Comparison of ENCODE assay signal across 22 mouse cellular contexts in the genomic region with DNA sequence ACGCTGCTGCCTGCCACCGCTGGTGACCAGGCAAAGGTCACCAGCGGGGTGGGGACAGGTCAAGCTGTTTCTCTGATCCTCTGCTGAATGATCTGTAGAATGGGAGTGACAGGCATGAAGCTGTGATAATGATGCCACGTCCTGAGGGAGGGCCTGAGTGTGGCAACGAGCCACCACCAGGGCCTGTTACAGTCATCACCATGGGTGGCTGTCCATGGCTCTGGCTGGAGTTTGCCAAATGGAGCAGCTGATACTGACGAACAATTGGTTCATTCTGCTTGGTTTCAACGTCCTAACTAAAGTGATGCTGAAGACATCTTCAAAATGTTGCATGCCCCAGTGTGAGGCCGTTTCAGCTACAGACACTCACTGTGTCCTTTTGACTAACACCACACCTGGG. TPM values are rescaled to one million over a fixed set of nuclear protein-coding genes. Genes with fewer than 3 reads are reported as not detected.
DNase-seq lines count a peak whose midpoint lies in the region; TF ChIP-seq lines count a peak whose summit lies in the region.
"Had no signal": no experiment of that assay in that cellular context is flagged by ENCODE, and none has a peak within 500 bp of the region (broad histone marks: within the 10 kb centered on the region; RNA-seq: fewer than 3 reads in every experiment).

No protein-coding gene starts in this region.

- peak; percentile 27 for TF ChIP-seq CTCF in layer of hippocampus, adult 2 months (conservative IDR thresholded peaks at IDR 0.05)
- no peak; the same call in 1 of the 2 replicates for TF ChIP-seq CTCF in left cerebral cortex, adult 2 months (IDR thresholded peaks at IDR 0.05)
- no peak for TF ChIP-seq CTCF in cortical plate, adult 2 months (IDR thresholded peaks at IDR 0.05; ENCODE audit: extremely low read depth, insufficient read depth, low read length)

- TF ChIP-seq POLR2A in cortical plate, adult 2 months (IDR thresholded peaks at IDR 0.05; ENCODE audit: extremely low read depth, insufficient read depth, low read length), result no peak

- H3K9me3 ChIP-seq in heart, embryonic 10.5 days, result no peaks in the 10 kb centered on the region
- H3K9me3 ChIP-seq: embryonic facial prominence, embryonic 13.5 days; embryonic facial prominence, embryonic 15.5 days; forebrain, embryonic 10.5 days; forebrain, embryonic 12.5 days had no signal

- H3K27me3 ChIP-seq in heart, embryonic 10.5 days (ENCODE audit: insufficient read depth, poor library complexity, severe bottlenecking), result peaks cover 46% of the 10 kb centered on the region
- H3K27me3 ChIP-seq: embryonic facial prominence, embryonic 15.5 days had no signal

- H3K4me1 ChIP-seq in cortical plate, adult 2 months (ENCODE audit: control insufficient read depth, insufficient read depth, low read length), result no peaks in the 10 kb centered on the region
- no peaks in the 10 kb centered on the region for H3K4me1 ChIP-seq in heart, embryonic 10.5 days
- H3K4me1 ChIP-seq: embryonic facial prominence, embryonic 13.5 days; embryonic facial prominence, embryonic 15.5 days; forebrain, embryonic 10.5 days; forebrain, embryonic 12.5 days had no signal

- no peaks in the 10 kb centered on the region for H3K36me3 ChIP-seq in heart, embryonic 10.5 days
- H3K36me3 ChIP-seq: embryonic facial prominence, embryonic 13.5 days; embryonic facial prominence, embryonic 15.5 days; forebrain, embryonic 10.5 days; forebrain, embryonic 12.5 days had no signal

- no peak overlapping the region for H3K4me3 ChIP-seq in layer of hippocampus, adult 2 months
- no peak overlapping the region for H3K4me3 ChIP-seq in left cerebral cortex, adult 2 months
- H3K4me3 ChIP-seq in cortical plate, adult 2 months (ENCODE audit: insufficient read depth, low read length), result no peak overlapping the region
- no peak overlapping the region for H3K4me3 ChIP-seq in heart, embryonic 10.5 days
- H3K4me3 ChIP-seq: embryonic facial prominence, embryonic 13.5 days; embryonic facial prominence, embryonic 15.5 days; erythroblast, embryonic 14.5 days; forebrain, embryonic 10.5 days; forebrain, embryonic 12.5 days had no signal

- peak overlapping the region; percentile 48; the same call in 1 of the 2 replicates for H3K27ac ChIP-seq in layer of hippocampus, adult 2 months
- H3K27ac ChIP-seq in left cerebral cortex, adult 2 months, result no peak overlapping the region; the same call in 1 of the 2 replicates
- H3K27ac ChIP-seq in cortical plate, adult 2 months (ENCODE audit: insufficient read depth, low read length), result peak overlapping the region; percentile 25; the same call in 1 of the 2 replicates
- no peak overlapping the region for H3K27ac ChIP-seq in heart, embryonic 10.5 days
- H3K27ac ChIP-seq: embryonic facial prominence, embryonic 13.5 days; embryonic facial prominence, embryonic 15.5 days; forebrain, embryonic 10.5 days; forebrain, embryonic 12.5 days had no signal

- intact Hi-C loops in left cerebral cortex, postnatal 4 days (cut with DNase I), result loop anchor here (5.0 kb wide), 1 partner anchor 334 kb away; no protein-coding TSS in a partner anchor
- intact Hi-C loops in left cerebral cortex, adult 2 months (cut with DNase I), result no loop called here

- 55% methylated on average over 8 of the region's 8 CpGs for WGBS in heart, embryonic 10.5 days

- DNase-seq in cerebellum, postnatal 14 days, result peak; percentile 34 to 37
- no peak for DNase-seq in cerebellum, adult 9-11 months
- DNase-seq in layer of hippocampus, adult 2 months (ENCODE audit: low spot score in 2 of 2), result no peak
- DNase-seq in layer of hippocampus, postnatal 36 days, result no peak
- peak; percentile 49 for DNase-seq in left cerebral cortex, postnatal 4 days
- no peak for DNase-seq in left cerebral cortex, adult 2 months (ENCODE audit: extremely low spot score in 1 of 2, low spot score in 2 of 2)
- no peak for DNase-seq in heart, embryonic 10.5 days (ENCODE audit: low spot score)
- DNase-seq: adrenal gland, adult 2 months; adrenal gland, postnatal 10 days; adrenal gland, postnatal 25 days; cerebellum, adult 11 months; cerebellum, adult 18-20 months; cerebellum, adult 8-10 months; embryo, embryonic 11 days had no signal

RNA-seq across cellular contexts. Expression of a gene that starts 8.2 kb away (rescaled TPM):
- 100 to 1,000 TPM in 1 of 2 experiments, 10 to 100 TPM in 1; 95.8 to 102 TPM for total RNA-seq in layer of hippocampus, adult 2 months (2021)
- 10 to 100 TPM; 88.0 to 91.7 TPM for total RNA-seq in layer of hippocampus, postnatal 36 days (2021)
- total RNA-seq in left cerebral cortex, postnatal 4 days (2021), result 10 to 100 TPM; 46.6 to 49.1 TPM
- total RNA-seq in left cerebral cortex, adult 2 months (2021), result 10 to 100 TPM; 58.0 to 61.5 TPM
- polyA plus RNA-seq in cortical plate, adult 2 months (2012; rRNA removed), result 29.7 and 30.0 TPM in 2 replicates
- polyA plus RNA-seq in heart, embryonic 10.5 days (2016; fragmentation: Nextera tagmentation; extraction: Ambion mirVana), result 0.14 TPM in 2 replicates
- total RNA-seq: MEL had no signal
- polyA plus RNA-seq: C2C12; erythroblast, embryonic 14.5 days had no signal

RNA-seq across cellular contexts. Expression of a gene that starts 18.8 kb away (rescaled TPM):
- 10 to 100 TPM; 10.2 to 10.9 TPM for total RNA-seq in layer of hippocampus, adult 2 months (2021)
- 1 to 10 TPM; 6.8 to 7.9 TPM for total RNA-seq in layer of hippocampus, postnatal 36 days (2021)
- total RNA-seq in left cerebral cortex, postnatal 4 days (2021), result 1 to 10 TPM; 6.7 to 7.0 TPM
- total RNA-seq in left cerebral cortex, adult 2 months (2021), result 1 to 10 TPM; 4.8 to 6.5 TPM
- polyA plus RNA-seq in cortical plate, adult 2 months (2012; rRNA removed), result 14.4 and 16.9 TPM in 2 replicates
- 0.71 and 1.2 TPM in 2 replicates for polyA plus RNA-seq in heart, embryonic 10.5 days (2016; fragmentation: Nextera tagmentation; extraction: Ambion mirVana)
- total RNA-seq: MEL had no signal
- polyA plus RNA-seq: C2C12; erythroblast, embryonic 14.5 days had no signal

RNA-seq across cellular contexts. Expression of a gene that starts 48.3 kb away (rescaled TPM):
- 10 to 100 TPM; 81.6 to 83.4 TPM for total RNA-seq in layer of hippocampus, adult 2 months (2021)
- total RNA-seq in layer of hippocampus, postnatal 36 days (2021), result 10 to 100 TPM; 79.6 to 85.8 TPM
- total RNA-seq in left cerebral cortex, postnatal 4 days (2021), result 100 to 1,000 TPM; 368 to 407 TPM
- 100 to 1,000 TPM; 106 to 107 TPM for total RNA-seq in left cerebral cortex, adult 2 months (2021)
- polyA plus RNA-seq in cortical plate, adult 2 months (2012; rRNA removed), result 137 and 139 TPM in 2 replicates
- 40.5 and 63.2 TPM in 2 replicates for polyA plus RNA-seq in heart, embryonic 10.5 days (2016; fragmentation: Nextera tagmentation; extraction: Ambion mirVana)
- total RNA-seq: MEL had no signal
- polyA plus RNA-seq: C2C12; erythroblast, embryonic 14.5 days had no signal

Comparison
In these comparisons a context has a peak if more than half of its experiments do, and no peak if none do; other contexts are left out.
1. DNase-seq: peak in cerebellum, postnatal 14 days (2 of 2) and left cerebral cortex, postnatal 4 days (single experiment); none in cerebellum, adult 9-11 months (single experiment), layer of hippocampus, adult 2 months (0 of 2), layer of hippocampus, postnatal 36 days (0 of 2), left cerebral cortex, adult 2 months (0 of 2) and heart, embryonic 10.5 days (single experiment).
2. H3K27ac ChIP-seq: peak in layer of hippocampus, adult 2 months (single experiment) and cortical plate, adult 2 months (single experiment); none in left cerebral cortex, adult 2 months (single experiment) and heart, embryonic 10.5 days (single experiment).